Mouse (Mus musculus) kidney, postnatal 36 days (tissue): ENCODE results near the gene Smyd2.

Experiments
- DNase-seq, 2 experiments: peaks; one replicate each; pipeline ENCODE4 v3.0.0; 2021 to 2022; ENCODE audit warnings: mixed read lengths in 2 of 2

Smyd2 gene

DNA sequence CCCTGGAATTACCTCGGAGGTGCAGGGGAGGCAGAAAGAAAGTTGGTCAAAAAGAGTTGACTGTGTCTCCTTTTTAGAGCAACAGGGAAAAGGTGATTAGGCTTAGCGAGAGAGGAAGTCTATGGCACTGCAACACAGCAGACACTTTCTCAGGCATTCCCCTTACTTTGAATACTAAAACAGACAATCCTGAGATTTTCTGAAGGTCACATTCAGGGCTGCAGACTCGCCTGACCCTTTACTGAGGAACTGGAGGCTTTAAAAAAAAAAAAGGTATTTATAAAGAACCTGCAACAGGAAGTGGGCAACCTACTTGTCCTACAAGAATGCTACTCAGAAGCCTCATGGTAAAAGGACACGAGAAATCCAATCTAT, 5.0 kb downstream of the Smyd2 start:
- no peak for DNase-seq

DNA sequence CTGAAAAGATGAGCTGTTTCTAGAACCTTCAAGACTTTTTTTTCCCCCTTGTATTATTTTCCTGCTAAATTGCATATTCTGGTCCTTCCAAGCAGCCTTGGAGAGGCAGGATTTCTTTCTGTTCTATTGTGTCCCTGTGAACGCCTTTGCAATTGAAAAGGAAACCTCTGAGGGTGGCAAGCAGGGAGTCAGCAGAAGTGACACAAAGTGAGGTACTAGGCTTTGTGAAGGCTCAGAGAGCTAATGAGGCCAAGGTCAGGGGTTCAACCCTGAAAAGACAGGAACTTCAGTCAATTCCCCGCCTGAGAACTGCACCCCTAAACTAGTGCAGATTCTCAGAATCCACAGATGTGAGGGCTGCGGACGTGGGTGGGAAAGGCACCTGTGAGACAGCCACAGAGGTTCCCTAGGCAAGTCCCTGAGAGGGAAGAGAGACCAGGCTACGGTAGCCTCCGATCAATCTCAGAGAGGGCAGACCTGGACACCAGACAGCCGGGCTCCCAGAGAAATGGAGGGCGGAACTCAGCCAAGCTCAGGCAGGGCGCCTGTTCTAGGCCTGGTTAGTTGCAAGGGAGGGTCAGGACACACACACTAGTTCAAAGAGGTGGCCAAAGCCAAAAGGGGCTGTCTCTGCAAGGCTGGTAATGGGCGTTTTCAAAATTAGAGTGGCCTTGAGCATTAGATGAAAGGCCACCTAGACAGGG, 5.6 kb downstream of the Smyd2 start:
- DNase-seq = no peak

DNA sequence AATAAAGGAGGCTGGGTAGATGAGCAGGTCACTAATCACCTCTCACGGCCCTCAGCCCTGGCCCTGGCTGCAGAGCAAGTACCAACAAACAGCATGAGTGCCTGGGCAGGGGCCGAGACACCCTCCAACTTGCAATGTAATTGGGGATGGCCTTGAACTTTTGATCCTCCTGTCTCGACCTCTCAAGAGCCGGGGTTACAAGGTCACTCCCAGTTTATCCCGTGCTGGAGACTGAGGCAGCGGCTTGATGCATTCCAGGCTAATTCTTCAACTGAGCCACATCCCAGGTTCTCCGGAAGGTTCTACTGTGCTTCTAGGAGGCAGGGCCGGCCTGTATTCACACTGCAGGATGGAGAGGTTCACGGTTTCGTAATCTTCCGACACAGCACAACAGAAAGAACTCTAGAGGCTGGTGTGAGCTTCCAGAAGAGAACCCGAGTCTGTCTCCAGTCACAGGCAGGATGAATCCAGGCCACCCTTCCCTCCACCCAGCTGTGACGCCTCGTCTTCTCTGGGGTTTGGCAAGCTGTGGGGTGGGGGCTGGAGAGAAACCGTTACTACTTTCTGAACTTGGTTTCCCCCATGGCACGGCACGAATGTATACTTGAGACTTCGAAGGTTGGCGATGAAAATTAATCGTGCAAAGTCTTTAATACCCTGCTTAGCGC, 8.9 kb downstream of the Smyd2 start:
- DNase-seq = no peak

DNA sequence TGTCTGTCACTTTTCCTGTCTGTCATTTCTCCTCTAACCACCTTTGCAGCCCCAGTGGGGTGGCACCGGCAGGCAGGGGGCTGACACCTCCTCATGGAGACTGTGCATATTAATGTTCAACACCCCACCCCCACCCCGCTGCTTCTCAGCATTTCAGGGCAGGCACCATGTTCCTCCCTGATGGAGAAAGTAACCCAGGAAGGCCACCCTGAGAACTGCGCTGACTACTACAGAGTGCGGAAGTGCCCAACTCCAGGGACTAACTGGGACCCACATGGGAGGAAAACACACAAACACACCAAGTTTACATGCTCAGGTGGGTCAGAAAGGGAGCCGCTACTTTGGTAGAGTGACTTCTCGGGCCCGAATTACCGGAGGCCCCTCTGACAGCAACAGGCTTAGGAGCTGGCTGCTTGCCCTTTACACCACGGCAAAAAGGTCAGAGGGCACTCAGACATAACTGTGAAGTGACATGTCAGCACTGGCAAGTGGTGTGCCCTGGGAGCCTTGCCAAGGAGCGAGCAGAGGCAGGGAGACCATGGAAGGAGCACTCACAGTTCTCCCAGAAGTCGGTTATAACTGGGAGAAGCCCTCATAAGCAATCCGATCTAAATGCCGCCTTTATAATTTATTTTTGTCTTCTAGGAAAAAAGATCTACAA, 11.3 kb downstream of the Smyd2 start:
- peak; percentile 84 to 90 for DNase-seq

DNA sequence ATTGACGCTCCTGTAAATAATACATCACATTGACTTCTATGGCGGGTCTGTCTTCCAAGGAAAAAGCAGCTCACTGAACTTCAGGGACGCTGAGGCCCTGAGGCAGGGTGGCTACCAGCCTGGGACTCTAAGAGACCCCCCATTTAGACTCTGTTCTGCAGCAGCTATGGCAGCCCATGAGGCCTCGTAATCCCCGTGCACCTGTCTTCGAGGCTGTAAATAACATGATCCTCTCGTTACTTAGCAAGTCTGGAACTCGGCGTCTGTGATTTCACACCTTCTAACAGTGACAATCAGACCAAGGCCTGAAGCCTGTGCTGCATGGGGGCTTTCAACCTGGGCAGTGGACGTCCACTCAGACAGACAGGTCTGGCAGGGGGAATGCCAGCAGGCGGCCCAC, 19.0 kb downstream of the Smyd2 start:
- DNase-seq = no peak

DNA sequence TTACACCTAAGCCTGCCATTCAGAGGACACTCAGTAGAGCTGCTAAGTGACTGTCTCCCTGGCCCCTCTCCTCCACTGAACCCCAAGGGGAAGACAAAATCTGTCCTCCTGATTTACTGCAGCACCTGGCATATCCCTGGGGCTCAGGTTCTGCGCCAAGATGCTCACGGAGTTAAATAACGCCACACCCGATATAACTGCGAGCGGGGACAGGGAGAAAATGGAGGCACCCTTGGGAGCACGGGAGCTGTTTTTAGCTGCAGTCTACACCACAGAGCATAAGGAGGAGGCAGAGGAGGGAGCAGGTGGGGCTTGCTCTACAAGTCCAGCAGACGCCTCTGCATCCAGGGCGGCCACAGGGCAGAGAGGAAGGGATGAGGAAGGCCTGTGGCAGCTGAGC, 19.8 kb downstream of the Smyd2 start:
- DNase-seq = no peak

DNA sequence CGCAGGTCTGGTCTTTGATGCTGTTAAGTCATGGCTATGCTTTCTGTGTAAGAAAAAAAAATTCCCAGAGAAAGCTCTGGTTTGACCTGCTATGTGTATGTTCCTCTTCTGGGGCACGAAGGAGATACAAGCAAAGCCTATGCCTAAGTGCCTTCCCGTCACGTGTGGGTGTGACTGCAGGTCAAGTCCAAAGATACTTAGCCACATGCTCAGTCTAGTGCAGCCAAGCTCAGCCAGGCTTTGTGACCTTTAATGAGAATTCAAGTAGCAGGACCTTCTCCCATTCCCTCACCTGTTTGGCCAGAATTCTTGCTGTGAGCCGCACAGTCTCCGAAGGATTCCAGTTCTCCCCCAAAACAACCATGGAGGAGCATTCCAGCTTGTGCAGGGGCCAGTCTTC, 22.6 kb downstream of the Smyd2 start:
- peak; percentile 39 to 56 for DNase-seq

DNA sequence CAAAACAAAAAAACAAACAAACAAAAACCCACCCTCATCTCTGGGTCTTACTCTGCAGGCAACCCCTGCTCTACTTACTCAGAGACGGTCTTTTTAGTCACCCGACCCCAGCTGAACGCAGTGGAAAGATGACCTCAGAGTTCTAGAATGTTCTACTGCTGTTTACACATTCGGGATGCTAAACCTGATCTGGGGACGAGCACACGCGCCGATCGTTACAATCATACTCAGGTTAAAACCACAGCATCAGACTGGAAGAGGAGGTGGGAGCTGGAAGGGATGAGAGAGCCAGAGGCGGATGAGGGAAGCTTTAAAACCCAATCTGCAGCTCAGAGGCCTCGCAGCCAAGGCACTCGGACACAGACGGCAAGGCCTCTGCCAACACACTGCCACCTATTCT, 23.5 kb downstream of the Smyd2 start:
- DNase-seq = no peak

DNA sequence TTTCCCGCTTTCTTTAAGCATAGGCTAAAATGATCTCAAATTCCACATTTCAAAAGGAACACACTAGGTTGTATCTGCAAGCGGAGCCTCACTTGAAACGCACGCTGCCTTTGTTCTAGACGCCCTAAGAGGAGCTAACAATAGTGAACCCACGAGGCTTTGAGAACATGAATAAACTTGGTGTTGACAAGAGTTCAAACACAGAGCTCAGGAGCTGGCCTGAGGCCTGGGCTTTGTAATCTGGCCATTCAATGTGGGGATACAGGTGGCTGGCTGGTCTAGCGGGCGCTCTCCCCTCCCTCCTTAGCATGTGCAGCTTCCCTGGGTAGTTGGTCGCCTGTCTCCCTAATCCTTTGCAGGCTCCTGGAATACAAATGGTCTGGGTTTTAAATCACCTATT, 24.3 kb downstream of the Smyd2 start:
- DNase-seq = no peak

DNA sequence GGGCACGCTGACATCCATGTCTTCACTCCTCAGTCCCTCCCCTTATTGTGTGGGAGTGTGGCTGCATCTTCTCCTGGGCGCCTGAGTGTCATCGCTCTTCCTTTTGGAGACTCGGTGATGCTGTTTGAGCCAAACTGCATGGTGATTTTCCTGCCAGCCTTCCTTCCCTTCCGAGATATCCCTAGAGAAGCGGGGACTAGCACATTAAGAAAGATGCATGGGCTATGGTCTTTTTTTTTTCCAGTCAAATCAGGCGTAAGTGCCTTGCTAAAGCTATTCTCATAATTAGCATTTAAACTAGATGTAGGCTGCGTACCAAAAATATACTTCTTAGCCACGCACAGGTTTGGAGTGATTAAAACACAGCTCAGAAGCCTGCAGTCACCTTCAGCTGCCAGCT, 28.0 kb downstream of the Smyd2 start:
- no peak for DNase-seq

DNA sequence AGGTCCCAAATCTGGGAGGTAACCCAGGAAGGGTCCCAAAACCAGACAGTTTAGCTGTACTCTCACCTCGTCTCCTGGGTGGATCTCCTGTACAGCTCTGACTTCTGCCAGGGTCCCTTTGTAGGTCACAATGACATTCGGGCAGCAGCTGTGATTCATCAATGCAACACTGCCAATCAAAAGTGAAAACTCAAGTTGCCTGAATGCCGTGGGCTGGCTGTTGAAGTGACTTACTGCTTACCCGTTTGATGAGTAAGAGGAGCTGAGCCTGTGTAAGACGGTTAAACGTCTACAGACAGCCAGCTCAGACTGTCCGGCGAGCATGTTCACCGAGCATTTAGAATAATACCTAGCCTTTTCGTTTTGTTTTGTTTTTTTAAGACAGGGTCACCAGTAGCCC, 33.4 kb downstream of the Smyd2 start:
- DNase-seq = no peak

DNA sequence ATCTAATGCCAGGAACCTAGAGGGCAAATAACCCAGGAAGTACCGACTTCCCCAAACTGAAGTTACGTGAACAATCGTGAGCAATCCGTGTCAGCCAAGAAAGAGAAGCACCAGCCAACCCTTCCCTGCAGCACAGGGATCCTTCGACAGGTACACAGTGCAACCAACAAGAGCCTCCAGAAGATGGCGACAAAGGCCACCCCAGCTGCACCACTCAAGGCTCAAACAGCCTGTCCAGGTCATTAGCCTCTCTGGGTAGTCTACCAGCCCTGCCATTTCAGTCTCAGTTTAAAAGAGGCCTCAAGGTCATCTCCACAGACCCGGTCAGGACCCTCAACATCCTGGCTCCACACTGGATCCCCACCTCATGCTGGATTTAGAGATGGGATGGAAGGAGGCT, 34.6 kb downstream of the Smyd2 start:
- DNase-seq = peak; percentile 70 to 81

DNA sequence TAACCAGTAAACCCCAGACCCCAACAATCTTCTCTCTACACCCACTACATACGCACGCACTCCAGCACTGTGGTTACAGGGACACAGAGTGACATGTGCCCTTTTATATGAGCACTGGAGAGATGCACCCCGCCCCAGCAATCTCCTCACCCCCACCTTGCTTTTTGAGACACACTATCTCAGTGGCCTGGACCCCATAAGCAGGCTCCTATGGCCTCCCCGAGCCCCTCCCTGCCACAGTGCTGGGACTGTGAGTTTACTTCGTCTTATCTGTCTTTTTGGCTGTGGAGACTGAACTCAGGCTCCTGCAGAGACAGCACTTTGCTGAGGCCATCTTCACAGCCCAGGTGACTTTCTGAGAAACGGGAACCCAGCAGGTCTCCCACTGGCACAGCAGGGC, 36.2 kb downstream of the Smyd2 start:
- DNase-seq = no peak

DNA sequence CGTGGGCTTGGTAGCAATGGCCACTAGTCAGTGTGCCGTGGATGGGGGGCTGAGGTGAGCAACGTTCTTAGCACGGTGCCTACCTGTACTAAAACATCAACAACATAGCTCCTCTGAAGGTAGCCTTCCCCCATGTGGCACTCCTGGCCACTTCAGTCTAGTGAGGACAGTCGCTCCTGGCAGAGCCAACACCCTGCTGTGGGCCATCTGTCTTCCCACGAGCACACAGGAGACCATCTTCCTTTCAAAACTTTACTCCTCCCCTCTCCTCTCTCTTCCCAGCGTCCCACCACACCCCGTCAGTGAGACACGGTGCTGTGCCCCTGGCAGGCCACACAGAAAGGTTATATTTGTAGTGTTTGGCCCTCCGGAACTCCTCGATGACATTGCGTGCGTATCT, 37.2 kb downstream of the Smyd2 start:
- DNase-seq = no peak

DNA sequence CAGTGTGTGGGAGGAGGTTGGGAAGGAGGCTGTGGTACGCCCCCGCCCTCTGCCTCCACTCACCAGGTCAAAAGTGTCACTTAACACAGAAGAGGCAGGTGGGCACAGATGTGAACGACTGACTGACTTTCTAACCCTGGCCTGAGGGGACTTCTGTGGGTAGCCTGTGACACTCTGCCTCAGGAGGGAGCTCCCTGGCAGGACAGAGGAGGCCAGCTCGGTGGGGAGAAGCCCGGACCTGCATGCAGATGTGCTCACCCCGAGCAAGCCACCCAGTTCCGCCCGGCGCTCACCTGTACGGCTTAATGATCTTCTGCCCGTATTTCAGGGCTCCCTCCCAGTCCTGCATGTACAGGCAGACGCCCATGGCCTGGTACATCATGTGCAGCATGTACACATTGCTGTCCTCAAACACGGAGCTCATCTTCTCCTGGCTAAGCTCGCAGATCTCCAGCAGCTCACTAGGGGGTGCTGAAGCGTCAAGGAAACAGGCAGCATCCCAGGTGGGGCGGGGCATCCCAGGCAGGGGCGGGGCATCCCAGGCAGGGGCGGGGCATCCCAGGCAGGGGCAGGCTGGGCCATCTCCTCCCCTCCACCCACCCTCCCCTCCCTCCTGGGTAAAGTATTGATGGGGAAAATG, 38.5 kb downstream of the Smyd2 start:
- DNase-seq = peak; percentile 63 to 84

DNA sequence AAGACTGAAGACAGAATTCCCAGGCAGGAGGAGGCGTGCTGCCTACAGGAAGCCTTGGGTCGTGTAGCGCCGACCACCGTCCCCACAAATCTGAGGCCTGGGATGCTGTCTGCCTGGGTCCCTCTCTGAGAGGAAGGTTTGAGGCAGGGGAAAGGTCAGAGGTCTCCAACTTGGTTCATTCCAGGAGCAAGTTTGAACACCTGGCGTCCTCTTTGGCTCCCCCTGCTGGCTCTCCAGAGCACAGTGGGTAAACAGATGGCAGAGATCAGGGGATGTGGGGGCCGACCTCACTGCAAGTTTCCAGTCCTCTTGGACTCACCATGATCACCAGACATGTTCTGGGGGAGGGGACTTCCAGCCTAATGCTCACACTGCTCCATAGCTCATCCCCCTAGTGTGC, 39.3 kb downstream of the Smyd2 start:
- peak; percentile 39 to 84 for DNase-seq

DNA sequence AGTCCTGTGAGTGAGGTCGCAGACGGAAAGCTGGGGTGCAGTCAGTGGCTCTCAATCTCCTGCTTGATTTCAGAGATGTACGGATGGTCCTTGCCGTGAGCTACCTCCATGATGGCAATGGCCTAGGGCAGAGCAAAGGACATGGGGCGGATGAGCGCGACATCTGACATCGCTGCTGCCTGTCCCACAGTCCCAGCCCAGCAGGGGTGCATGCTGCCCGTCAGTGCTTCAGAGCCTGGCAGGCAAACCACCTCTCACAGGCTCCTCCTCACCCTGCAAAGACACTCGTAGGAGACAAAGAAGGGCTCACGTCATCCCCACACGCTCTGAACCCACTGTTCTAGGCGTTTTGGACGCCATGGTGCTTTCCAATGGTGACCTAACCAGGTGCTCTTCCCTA, 41.4 kb downstream of the Smyd2 start:
- DNase-seq = no peak

DNA sequence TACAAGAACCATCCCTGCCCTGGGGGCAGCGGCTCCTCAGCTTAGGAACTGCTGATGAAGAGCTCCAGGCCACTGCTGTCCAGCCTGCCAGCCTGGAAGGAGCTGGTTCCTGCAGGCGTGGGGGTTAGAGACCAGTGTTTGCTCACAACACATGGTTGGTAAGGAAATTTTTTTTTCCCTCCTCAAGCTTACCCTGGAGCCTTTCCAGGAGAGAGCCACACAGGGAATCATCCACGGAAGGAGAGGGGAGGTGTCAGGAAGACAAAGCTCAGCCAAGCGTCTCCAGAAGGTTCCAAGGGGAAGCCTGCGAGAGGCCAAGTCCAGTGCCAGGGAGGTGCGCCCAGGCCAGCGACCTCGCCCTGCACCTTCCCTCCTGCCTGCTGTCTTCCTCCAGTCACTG, 42.2 kb downstream of the Smyd2 start:
- peak; percentile 82 to 87 for DNase-seq

DNA sequence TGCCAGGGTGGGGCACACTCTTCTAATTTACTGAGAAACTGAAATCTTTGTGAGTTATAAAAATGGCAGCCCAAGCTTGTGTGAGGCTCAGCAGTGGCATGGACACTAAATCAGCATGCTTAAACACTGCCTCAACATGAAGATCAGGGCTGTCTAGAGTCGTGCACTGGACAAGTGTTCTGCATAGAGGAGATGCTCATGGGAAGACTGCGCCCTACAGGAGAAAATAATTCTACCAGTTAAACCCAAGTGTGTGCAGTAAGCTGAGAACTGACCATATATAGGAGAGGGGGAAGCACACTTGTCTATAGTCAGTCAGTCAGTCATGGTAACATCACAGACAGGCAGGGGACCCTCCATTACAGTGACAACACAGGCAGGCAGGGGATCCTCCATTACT, 43.0 kb downstream of the Smyd2 start:
- no peak for DNase-seq

DNA sequence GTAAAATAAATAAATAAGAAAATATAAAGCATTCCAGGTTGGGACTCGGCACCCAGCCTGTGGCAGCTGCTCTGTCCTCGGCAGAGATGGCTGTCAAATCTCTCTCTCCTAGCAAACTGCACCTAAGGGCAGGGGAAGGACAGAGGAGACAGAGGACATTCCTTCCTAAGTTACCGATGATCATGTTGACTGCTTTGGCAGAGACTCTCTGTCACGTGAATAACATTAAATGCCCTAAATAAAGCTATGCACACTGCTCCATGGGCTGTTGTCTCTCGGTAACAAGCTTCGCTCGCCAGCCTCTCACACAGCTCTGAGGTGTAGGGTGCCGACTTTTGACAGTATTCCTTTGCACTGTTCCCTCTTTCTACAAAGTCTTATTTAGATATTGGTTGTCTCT, 46.0 kb downstream of the Smyd2 start:
- DNase-seq = no peak

DNA sequence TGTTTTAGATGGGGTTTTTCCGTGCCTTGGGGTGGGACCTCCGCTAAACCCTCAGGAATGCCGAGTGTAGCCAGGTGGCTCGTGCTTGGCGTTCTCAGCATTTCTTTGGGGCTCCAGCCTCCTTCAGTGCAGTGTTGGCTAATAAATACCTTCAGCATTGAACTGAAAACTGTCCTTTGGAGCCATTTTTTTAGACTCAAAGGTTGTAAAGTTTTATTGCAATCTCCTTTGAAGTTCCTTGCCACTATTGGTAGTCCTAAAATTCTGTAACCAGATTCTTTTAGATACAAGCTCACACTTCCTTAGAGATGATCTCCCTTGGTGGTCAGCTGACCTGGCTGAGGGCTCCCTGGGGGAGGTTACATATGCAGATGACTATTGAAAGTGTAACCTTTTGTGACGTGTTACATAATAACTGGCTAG, 46.7 kb downstream of the Smyd2 start:
- peak; percentile 46 to 53 for DNase-seq

DNA sequence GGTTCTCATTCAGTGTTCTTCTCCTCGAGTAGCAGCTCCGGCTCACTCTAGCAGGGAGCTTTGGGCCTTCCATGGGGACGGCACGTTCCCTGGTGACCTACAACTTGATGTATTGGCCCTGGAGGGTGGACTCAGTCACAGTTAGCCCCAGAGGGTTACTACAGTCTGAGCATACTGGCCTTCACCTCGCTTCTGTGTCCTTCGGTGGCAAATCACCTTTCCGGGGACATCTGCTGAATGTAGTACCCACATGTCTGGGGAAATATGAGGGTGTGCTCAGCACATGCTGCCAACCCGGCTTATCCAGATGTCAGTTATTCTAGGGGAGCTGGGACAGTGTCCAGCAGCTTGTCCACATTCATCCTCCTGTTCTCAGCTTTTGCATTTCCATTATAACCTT, 48.6 kb downstream of the Smyd2 start:
- DNase-seq = no peak

DNA sequence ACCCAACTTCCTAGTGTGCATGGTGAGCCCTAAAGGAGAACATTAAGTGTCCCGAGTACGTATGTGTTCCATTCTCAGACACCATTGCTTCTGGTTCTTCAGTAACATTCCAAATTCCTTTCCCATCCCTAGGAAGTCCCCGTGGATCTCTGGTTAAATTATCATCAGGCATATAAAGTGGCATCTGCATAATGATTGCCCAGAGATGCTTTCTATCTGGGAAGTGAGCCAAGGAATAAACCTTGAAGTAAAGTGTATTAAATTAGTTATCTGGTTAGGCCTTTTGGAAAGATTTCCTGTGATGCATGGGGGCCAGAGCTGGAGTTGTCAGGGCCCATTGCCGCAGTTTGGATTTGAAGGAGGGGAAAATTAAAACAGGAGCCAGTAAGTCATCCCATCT, 50.1 kb downstream of the Smyd2 start:
- DNase-seq = no peak

DNA sequence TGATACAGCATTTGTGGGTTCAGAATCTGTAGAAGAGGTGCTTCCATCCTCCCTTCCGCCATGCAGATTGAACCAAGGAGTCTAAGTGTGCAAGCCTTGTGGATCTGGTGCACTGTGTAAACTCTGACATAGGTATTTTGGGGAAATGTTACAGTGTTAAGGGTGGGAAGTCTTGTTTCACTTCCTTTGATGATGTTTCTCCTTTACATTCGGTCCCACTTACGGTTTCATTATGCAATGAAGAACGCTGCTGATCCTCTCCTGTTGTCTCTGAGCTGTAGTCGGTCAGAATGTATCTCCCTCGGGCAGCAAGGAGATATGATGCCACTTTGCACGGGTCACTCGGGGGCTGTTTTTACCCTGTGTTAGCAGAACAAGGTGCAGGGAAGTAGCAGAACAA, 50.5 kb downstream of the Smyd2 start:
- no peak for DNase-seq
